Comparison of ENCODE assay signal across 8 mouse cellular contexts in the genomic region with DNA sequence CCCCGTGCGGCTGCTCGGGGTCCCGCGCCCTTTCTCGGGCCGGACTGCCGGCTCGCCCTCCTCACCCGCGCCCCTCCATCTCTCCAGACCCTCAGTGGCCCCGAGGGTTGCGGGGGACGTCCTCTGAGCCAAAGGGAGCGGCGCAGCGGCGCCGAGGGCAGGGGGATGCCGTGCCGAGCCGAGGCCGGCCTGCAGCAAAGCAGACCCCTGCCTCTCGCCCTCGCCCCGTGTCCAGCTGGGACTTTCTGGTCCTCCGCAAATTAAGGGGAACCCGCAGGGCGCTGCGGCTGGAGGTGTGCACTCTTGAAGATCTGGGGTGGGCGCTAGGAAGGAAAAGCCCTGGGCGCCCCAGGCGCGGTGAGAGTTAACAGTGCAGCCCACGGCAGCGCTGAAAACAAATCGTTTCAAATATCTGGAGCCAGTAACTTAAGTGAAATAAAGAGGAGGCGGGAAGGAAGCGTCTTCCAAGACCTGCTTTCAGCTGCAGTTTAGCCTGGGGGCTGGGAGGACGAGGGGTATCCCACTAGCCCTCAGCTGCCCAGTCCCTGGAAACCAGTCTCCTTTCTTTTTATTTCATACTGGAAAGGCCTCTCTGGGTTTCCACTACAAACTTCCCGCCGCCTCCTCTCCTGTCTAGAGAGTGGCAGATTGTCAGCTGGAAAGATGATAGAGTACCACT. TPM values are rescaled to one million over a fixed set of nuclear protein-coding genes. Genes with fewer than 3 reads are reported as not detected.
DNase-seq lines count a peak whose midpoint lies in the region; ATAC-seq and TF ChIP-seq lines count a peak whose summit lies in the region.

No protein-coding gene starts in this region.

- H3K9ac ChIP-seq in kidney, embryonic 15.5 days: peak overlapping the region; percentile 82
- H3K9ac ChIP-seq in intestine, embryonic 16.5 days (ENCODE audit: low read depth, low read length): peak overlapping the region; percentile 82
- H3K9ac ChIP-seq in liver, embryonic 15.5 days: no peak overlapping the region; the same call in 1 of the 2 replicates

- no peak for DNase-seq in kidney, adult 11 months
- peak; percentile 61 to 63 for DNase-seq in frontal cortex, postnatal 36 days (ENCODE audit: low spot score in 2 of 2)
- DNase-seq in right cerebral cortex, postnatal 10 days (ENCODE audit: low spot score in 2 of 2): peak; percentile 66 to 69
- DNase-seq in adrenal gland, adult 8-10 months: no peak

- TF ChIP-seq CTCF in bone marrow macrophage, adult 2 months (IDR thresholded peaks at IDR 0.05; ENCODE audit: low read depth, low read length): no peak

- no peak for TF ChIP-seq POLR2A in bone marrow macrophage, adult 2 months (IDR thresholded peaks at IDR 0.05; ENCODE audit: borderline replicate concordance, low read depth, low read length)

- peak; percentile 73 for ATAC-seq in kidney, embryonic 15.5 days (replicated peaks; ENCODE audit: low FRiP score)
- peak; percentile 48 for ATAC-seq in intestine, embryonic 16.5 days
- no peak for ATAC-seq in liver, embryonic 15.5 days (ENCODE audit: insufficient read depth)

- H3K27me3 ChIP-seq in kidney, embryonic 15.5 days: peaks cover 21% of the 10 kb centered on the region
- peaks cover 24% of the 10 kb centered on the region for H3K27me3 ChIP-seq in intestine, embryonic 16.5 days (replicated peaks; ENCODE audit: control insufficient read depth, insufficient read depth, low read length)
- H3K27me3 ChIP-seq in liver, embryonic 15.5 days: peaks cover 80% of the 10 kb centered on the region

- peak overlapping the region; percentile 96 for H3K4me2 ChIP-seq in kidney, embryonic 15.5 days
- H3K4me2 ChIP-seq in intestine, embryonic 16.5 days (ENCODE audit: low read depth, low read length): peak overlapping the region; percentile 94
- H3K4me2 ChIP-seq in liver, embryonic 15.5 days: peak overlapping the region; percentile 72

- H3K36me3 ChIP-seq in kidney, embryonic 15.5 days: no peaks in the 10 kb centered on the region
- H3K36me3 ChIP-seq in intestine, embryonic 16.5 days (ENCODE audit: control insufficient read depth, insufficient read depth, low read length): no peaks in the 10 kb centered on the region
- no peaks in the 10 kb centered on the region for H3K36me3 ChIP-seq in liver, embryonic 15.5 days (replicated peaks)

- 2% methylated on average over 42 of the region's 42 CpGs for WGBS in kidney, embryonic 15.5 days
- 2% methylated on average over 41 of the region's 42 CpGs for WGBS in intestine, embryonic 16.5 days
- 3% methylated on average over 40 of the region's 42 CpGs for WGBS in liver, embryonic 15.5 days (ENCODE audit: insufficient replicate concordance)

- peak overlapping the region; percentile 85 for H3K4me3 ChIP-seq in kidney, embryonic 15.5 days (replicated peaks)
- peak overlapping the region; percentile 37 for H3K4me3 ChIP-seq in bone marrow macrophage, adult 2 months (ENCODE audit: insufficient read depth, low read length)
- H3K4me3 ChIP-seq in intestine, embryonic 16.5 days (ENCODE audit: low read length): peak overlapping the region; percentile 77
- peak overlapping the region; percentile 52 for H3K4me3 ChIP-seq in liver, embryonic 15.5 days (replicated peaks)

- peaks cover 36% of the 10 kb centered on the region for H3K4me1 ChIP-seq in kidney, embryonic 15.5 days
- H3K4me1 ChIP-seq in bone marrow macrophage, adult 2 months (ENCODE audit: control insufficient read depth, insufficient read depth, low read length): no peaks in the 10 kb centered on the region
- H3K4me1 ChIP-seq in intestine, embryonic 16.5 days (ENCODE audit: control insufficient read depth, insufficient read depth, low read length): peaks cover 15% of the 10 kb centered on the region
- 0 out of 2 replicates have a peak, but pooled peaks cover 9% of the 10 kb centered on the region for H3K4me1 ChIP-seq in liver, embryonic 15.5 days (replicated peaks)

- H3K9me3 ChIP-seq in kidney, embryonic 15.5 days (replicated peaks): no peaks in the 10 kb centered on the region
- no peaks in the 10 kb centered on the region for H3K9me3 ChIP-seq in intestine, embryonic 16.5 days (ENCODE audit: control insufficient read depth, low read length)
- H3K9me3 ChIP-seq in liver, embryonic 15.5 days (replicated peaks): no peaks in the 10 kb centered on the region

- H3K27ac ChIP-seq in kidney, embryonic 15.5 days: peak overlapping the region; percentile 97
- H3K27ac ChIP-seq in bone marrow macrophage, adult 2 months (ENCODE audit: insufficient read depth, low read depth, low read length): no peak overlapping the region
- peak overlapping the region; percentile 94 for H3K27ac ChIP-seq in intestine, embryonic 16.5 days (ENCODE audit: low read length)
- H3K27ac ChIP-seq in liver, embryonic 15.5 days (replicated peaks): no peak overlapping the region

RNA-seq across cellular contexts. Expression of gene Aff3, which starts 36.9 kb away (rescaled TPM):
- 7.5 and 9.1 TPM in 2 replicates for polyA plus RNA-seq in kidney, embryonic 15.5 days (2015; fragmentation: Nextera tagmentation; extraction: Ambion mirVana)
- polyA plus RNA-seq in bone marrow macrophage, adult 2 months (2012; ENCODE audit: insufficient read depth, insufficient read length, missing spikeins): not detected in 2 replicates
- polyA plus RNA-seq in intestine, embryonic 16.5 days (2015; fragmentation: Nextera tagmentation; extraction: Ambion mirVana): 2.1 TPM in 2 replicates
- polyA plus RNA-seq in liver, embryonic 15.5 days (2015; fragmentation: Nextera tagmentation; extraction: Ambion mirVana): 0.60 and 0.67 TPM in 2 replicates
- total RNA-seq in adrenal gland, adult 8-10 months (2022): 1 to 10 TPM; 3.0 to 5.3 (median 4.0) TPM

Comparison
In these comparisons a context has a peak if more than half of its experiments do, and no peak if none do; other contexts are left out.
1. H3K27ac ChIP-seq: peak in kidney, embryonic 15.5 days (single experiment) and intestine, embryonic 16.5 days (single experiment); none in bone marrow macrophage, adult 2 months (single experiment) and liver, embryonic 15.5 days (single experiment).
2. DNase-seq: peak in frontal cortex, postnatal 36 days (2 of 2) and right cerebral cortex, postnatal 10 days (2 of 2); none in kidney, adult 11 months (single experiment) and adrenal gland, adult 8-10 months (single experiment).
3. Peak in every context shown above with its lines, with median percentiles within 50 percentile points of each other: H3K4me2 ChIP-seq and H3K4me3 ChIP-seq.